Mouse (Mus musculus) ES-Bruce4 (cell line): Measurements from ENCODE around the gene Slc44a2. TPM values are rescaled to one million over a fixed set of nuclear protein-coding genes. Genes with fewer than 3 reads are reported as not detected.

ENCODE experiments used
- H3K27ac ChIP-seq: 2 replicates; pipeline ENCODE4 v1.5.1; 2012; ENCODE audit warnings: low read length, inconsistent platforms; ENCODE audit not compliant: insufficient read depth
- H3K27me3 ChIP-seq: 2 replicates; pipeline ENCODE4 v1.6.1; 2012; ENCODE audit warnings: mild to moderate bottlenecking, low read length, inconsistent platforms; ENCODE audit not compliant: control insufficient read depth, poor library complexity, insufficient read depth, severe bottlenecking
- H3K36me3 ChIP-seq: 2 replicates; pipeline ENCODE4 v1.6.1; 2012; ENCODE audit warnings: inconsistent platforms, mild to moderate bottlenecking, low read length, moderate library complexity; ENCODE audit not compliant: control insufficient read depth, poor library complexity, insufficient read depth, severe bottlenecking
- H3K4me1 ChIP-seq: one replicate; pipeline ENCODE4 v1.8.1; 2011; ENCODE audit warnings: low read length; ENCODE audit not compliant: control insufficient read depth, insufficient read depth
- H3K4me3 ChIP-seq: 2 replicates; pipeline ENCODE4 v1.5.1; 2011; ENCODE audit warnings: low read depth, mild to moderate bottlenecking, low read length
- H3K9ac ChIP-seq: 2 replicates; pipeline ENCODE4 v1.6.1; 2012; ENCODE audit warnings: low read depth, mild to moderate bottlenecking, inconsistent platforms; ENCODE audit not compliant: poor library complexity, severe bottlenecking
- H3K9me3 ChIP-seq: replicated peaks from 2 replicates; pipeline ENCODE4 v1.6.1; 2012; ENCODE audit warnings: mild to moderate bottlenecking, low read length, inconsistent platforms; ENCODE audit not compliant: control insufficient read depth, poor library complexity, insufficient read depth, severe bottlenecking
- CTCF ChIP-seq: IDR thresholded peaks from one replicate; pipeline ENCODE4 v1.8.1; 2011; ENCODE audit warnings: low read depth, low read length
- EP300 ChIP-seq: IDR thresholded peaks from 2 replicates; pipeline ENCODE4 v1.6.1; 2011; ENCODE audit warnings: low read depth, low read length; ENCODE audit not compliant: insufficient read depth
- POLR2A ChIP-seq: IDR thresholded peaks from one replicate; pipeline ENCODE4 v1.8.1; 2011; ENCODE audit warnings: low read length; ENCODE audit not compliant: insufficient read depth
- polyA plus RNA-seq: library from polyadenylated mRNA; stranded (reverse); fragments of >200 nt; gene quantifications from 2 replicates; pipeline ENCODE4 v1.2.4, GENCODE M21; 2011; ENCODE audit warnings: low read depth; ENCODE audit not compliant: missing spikeins, insufficient read depth, insufficient read length

The Slc44a2 gene
- polyA plus RNA-seq, 1 experiment, result 66.4 TPM

- H3K4me1 ChIP-seq, result no peaks in the 10 kb centered on the region
- no peak for TF ChIP-seq POLR2A
- no peak for TF ChIP-seq CTCF
- TF ChIP-seq EP300, result no peak
- no peak overlapping the region for H3K27ac ChIP-seq
- H3K4me3 ChIP-seq, result no peak overlapping the region
- H3K9me3 ChIP-seq, result no peaks in the 10 kb centered on the region
- peaks cover 59% of the 10 kb centered on the region for H3K36me3 ChIP-seq
- H3K27me3 ChIP-seq, result no peaks in the 10 kb centered on the region
- no peak overlapping the region for H3K9ac ChIP-seq
These were observed 82.3 kb downstream of the Slc44a2 start for GRCm38 (mm10) chr9:21402764-21403253.

GRCm38 (mm10) chr9:21403745-21404144, 83.2 kb downstream of the Slc44a2 start:
- Histone ChIP-seq H3K4me1 (no peaks in the 10 kb centered on the region), H3K9me3 (no peaks in the 10 kb centered on the region), H3K27ac (no peak overlapping the region), H3K4me3 (no peak overlapping the region), H3K36me3 (peaks cover 51% of the 10 kb centered on the region), H3K9ac (no peak overlapping the region), H3K27me3 (no peaks in the 10 kb centered on the region)
- TF ChIP-seq EP300 (no peak), POLR2A (no peak), CTCF (no peak)

Other genes with a start within 250 kb of the Slc44a2 start
- 1.0 and 1.4 TPM in 2 replicates for gene Gm49373, start 247.6 kb upstream of the Slc44a2 start, polyA plus RNA-seq
- gene Fdx1l, start 247.1 kb upstream of the Slc44a2 start, polyA plus RNA-seq, result 25.9 and 38.8 TPM in 2 replicates
- 4.7 and 6.3 TPM in 2 replicates for gene Gm38431, start 228.7 kb upstream of the Slc44a2 start, polyA plus RNA-seq
- 60.7 and 61.9 TPM in 2 replicates for gene Raver1, start 228.7 kb upstream of the Slc44a2 start, polyA plus RNA-seq
- 15.5 and 17.8 TPM in 2 replicates for gene Tyk2, start 189.5 kb upstream of the Slc44a2 start, polyA plus RNA-seq
- gene Cdc37, start 170.7 kb upstream of the Slc44a2 start, polyA plus RNA-seq, result 164 and 171 TPM in 2 replicates
- gene Pde4a, start 155.0 kb upstream of the Slc44a2 start, polyA plus RNA-seq, result 9.5 and 10.4 TPM in 2 replicates
- gene Keap1, start 81.3 kb upstream of the Slc44a2 start, polyA plus RNA-seq, result 19.5 and 19.6 TPM in 2 replicates
- 0.40 and 0.44 TPM in 2 replicates for gene S1pr5, start 72.3 kb upstream of the Slc44a2 start, polyA plus RNA-seq
- 18.8 and 22.3 TPM in 2 replicates for gene Atg4d, start 55.4 kb upstream of the Slc44a2 start, polyA plus RNA-seq
- 35.9 and 41.7 TPM in 2 replicates for gene Kri1, start 32.7 kb upstream of the Slc44a2 start, polyA plus RNA-seq
- gene Cdkn2d, start 29.3 kb upstream of the Slc44a2 start, polyA plus RNA-seq, result 11.6 and 12.4 TPM in 2 replicates
- 83.3 and 87.8 TPM in 2 replicates for gene Ap1m2, start 8.4 kb upstream of the Slc44a2 start, polyA plus RNA-seq
- gene Ilf3, start 47.2 kb downstream of the Slc44a2 start, polyA plus RNA-seq, result 196 and 209 TPM in 2 replicates
- gene Qtrt1, start 91.1 kb downstream of the Slc44a2 start, polyA plus RNA-seq, result 40.0 and 48.2 TPM in 2 replicates
- 86.2 and 88.6 TPM in 2 replicates for gene Dnm2, start 104.2 kb downstream of the Slc44a2 start, polyA plus RNA-seq
- gene Tmed1, start 189.6 kb downstream of the Slc44a2 start, polyA plus RNA-seq, result 28.0 and 29.2 TPM in 2 replicates
- gene AB124611, start 205.5 kb downstream of the Slc44a2 start, polyA plus RNA-seq, result not detected in 2 replicates
- gene Carm1, start 226.2 kb downstream of the Slc44a2 start, polyA plus RNA-seq, result 112 and 122 TPM in 2 replicates